Mouse (Mus musculus): Measurements from ENCODE around the gene Mrnip. TPM values are rescaled to one million over a fixed set of nuclear protein-coding genes. Genes with fewer than 3 reads are reported as not detected.
A peak's percentile ranks its signal among the peaks of the same experiment; 100 is the strongest.

The Mrnip gene
- polyA plus RNA-seq, 1 experiment from 2014 or later: 16.2 TPM

DNA sequence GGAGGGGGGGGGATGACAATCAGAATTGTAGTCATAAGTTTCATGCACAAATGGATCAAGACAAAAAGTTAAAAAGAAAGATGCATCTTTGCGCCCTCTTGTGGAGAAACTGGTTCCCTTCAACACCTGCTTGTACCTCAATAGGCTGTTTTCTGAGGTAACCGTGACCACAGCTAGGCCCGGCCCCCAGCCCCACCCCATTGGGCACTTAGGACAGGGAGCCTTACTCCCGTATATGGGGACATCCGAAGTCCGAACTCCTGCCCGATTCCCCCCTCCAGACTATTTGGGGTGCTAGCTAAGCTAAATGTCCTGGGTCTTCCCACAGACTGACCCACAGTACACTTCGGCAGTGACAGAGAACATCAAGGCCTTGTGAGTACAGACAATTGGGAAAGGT lies 57.2 kb downstream of the Mrnip start:
- no peaks in the 10 kb centered on the region for H3K9me3 ChIP-seq
- peaks cover 50% of the 10 kb centered on the region for H3K4me1 ChIP-seq
- H3K36me3 ChIP-seq: peaks cover 36% of the 10 kb centered on the region
- ATAC-seq (ENCODE audit: insufficient number of reproducible peaks, low FRiP score, low TSS enrichment, low read depth): no peak
- no peak overlapping the region for H3K27ac ChIP-seq
- H3K4me2 ChIP-seq: peak overlapping the region; percentile 52
- WGBS: 24% methylated on average over 8 of the region's 8 CpGs
- H3K4me3 ChIP-seq: peak overlapping the region; percentile 26; the same call in 1 of the 2 replicates
- H3K9ac ChIP-seq: no peak overlapping the region
- H3K27me3 ChIP-seq: peaks cover 6% of the 10 kb centered on the region; the same call in 1 of the 2 replicates

DNA sequence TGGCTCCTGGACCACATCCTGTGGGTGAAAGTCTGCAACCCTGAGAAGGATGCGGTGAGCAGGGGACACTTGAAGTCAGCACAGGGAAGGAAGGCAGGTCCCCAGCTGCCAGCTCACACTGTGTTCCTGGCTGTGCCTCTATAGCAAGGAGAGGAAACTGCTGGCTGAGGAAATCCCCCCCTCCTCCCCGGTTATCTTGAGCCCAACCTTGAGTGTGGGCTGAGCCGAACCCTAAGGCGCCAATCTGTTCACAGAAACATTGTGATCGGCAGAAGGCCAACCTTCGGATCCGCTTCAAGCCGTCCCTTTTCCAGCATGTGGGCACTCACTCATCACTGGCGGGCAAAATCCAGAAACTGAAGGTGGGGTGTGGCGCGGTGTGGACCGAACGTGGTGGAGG lies 58.8 kb downstream of the Mrnip start:
- WGBS: 94% methylated on average over 13 of the region's 13 CpGs
- peaks cover 47% of the 10 kb centered on the region for H3K4me1 ChIP-seq
- H3K27ac ChIP-seq: no peak overlapping the region
- H3K9me3 ChIP-seq: no peaks in the 10 kb centered on the region
- no peak overlapping the region for H3K9ac ChIP-seq
- peaks cover 36% of the 10 kb centered on the region for H3K36me3 ChIP-seq
- H3K27me3 ChIP-seq: peaks cover 20% of the 10 kb centered on the region
- no peak overlapping the region for H3K4me3 ChIP-seq
- ATAC-seq (ENCODE audit: insufficient number of reproducible peaks, low FRiP score, low TSS enrichment, low read depth): no peak
- H3K4me2 ChIP-seq: no peak overlapping the region

DNA sequence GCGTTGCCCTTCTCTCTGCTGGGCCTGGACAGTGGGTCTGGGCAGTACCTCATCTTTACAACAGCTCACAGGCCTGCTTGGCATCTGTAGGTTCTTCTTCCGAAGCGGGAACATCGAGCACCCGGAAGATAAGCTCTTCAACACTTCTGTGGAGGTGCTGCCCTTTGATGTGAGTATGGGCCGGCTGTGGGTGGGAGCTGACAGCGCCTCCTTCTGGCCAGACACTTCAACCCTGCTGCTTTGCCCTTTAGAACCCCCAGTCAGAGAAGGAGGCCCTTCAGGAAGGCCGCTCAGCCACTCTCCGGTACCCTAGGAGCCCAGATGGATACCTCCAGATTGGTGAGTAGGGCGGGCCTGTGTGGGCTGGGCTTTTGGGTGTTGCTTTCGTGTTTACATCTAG lies 59.7 kb downstream of the Mrnip start:
- Histone ChIP-seq H3K4me3 (no peak overlapping the region), H3K4me2 (no peak overlapping the region), H3K27me3 (peaks cover 29% of the 10 kb centered on the region), H3K9me3 (no peaks in the 10 kb centered on the region), H3K4me1 (peaks cover 37% of the 10 kb centered on the region), H3K36me3 (peaks cover 36% of the 10 kb centered on the region), H3K9ac (no peak overlapping the region), H3K27ac (no peak overlapping the region)
- WGBS: 84% methylated on average over 11 of the region's 11 CpGs
- no peak for ATAC-seq (ENCODE audit: insufficient number of reproducible peaks, low FRiP score, low TSS enrichment, low read depth)

DNA sequence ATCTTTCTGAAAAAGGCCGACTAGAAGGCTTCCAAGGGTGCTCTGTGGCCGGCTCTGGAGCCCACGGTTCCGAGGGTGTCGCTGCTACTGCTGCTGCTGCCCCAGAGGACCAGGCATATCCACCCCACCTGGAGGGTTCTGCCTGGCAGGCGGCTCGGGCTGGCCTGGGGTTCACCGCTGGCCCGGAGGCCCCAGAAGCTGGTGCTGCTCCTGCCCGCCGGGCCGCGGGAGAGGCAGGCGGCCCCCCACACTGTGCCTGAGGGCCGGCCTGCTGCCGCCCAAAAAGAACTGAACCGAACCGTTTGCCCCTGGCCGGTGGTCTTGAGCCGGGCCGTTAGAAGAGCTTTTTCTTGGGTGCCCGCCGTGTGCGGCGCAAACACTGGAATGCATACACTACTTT lies 60.4 kb downstream of the Mrnip start:
- no peak overlapping the region for H3K9ac ChIP-seq
- peaks cover 36% of the 10 kb centered on the region for H3K36me3 ChIP-seq
- ATAC-seq (ENCODE audit: insufficient number of reproducible peaks, low FRiP score, low TSS enrichment, low read depth): no peak
- H3K27me3 ChIP-seq: peaks cover 34% of the 10 kb centered on the region
- no peak overlapping the region for H3K4me2 ChIP-seq
- no peak overlapping the region for H3K27ac ChIP-seq
- 91% methylated on average over 25 of the region's 25 CpGs for WGBS
- no peaks in the 10 kb centered on the region for H3K9me3 ChIP-seq
- H3K4me3 ChIP-seq: no peak overlapping the region
- peaks cover 32% of the 10 kb centered on the region for H3K4me1 ChIP-seq

DNA sequence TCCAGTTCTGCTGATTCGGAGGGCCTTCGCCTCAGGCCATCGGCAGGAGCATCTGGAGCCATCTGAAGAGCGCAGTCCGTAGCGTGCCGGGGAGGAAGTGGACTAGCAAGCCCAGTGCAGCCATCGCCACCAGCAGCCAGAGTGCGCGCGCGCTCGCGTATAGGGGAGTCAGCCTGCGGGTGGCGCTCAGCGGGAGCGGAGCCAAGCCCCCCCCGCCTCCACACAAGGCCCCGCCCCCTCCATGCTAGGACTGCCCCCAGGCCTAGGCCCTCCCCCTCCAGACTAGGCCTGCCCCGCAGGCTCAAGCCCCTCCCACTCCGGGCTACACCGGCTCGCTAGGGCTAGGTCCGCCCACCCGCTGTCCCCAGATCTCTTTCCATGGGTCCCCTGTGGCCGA lies 62.3 kb downstream of the Mrnip start:
- ATAC-seq (ENCODE audit: insufficient number of reproducible peaks, low FRiP score, low TSS enrichment, low read depth): peak; percentile 81
- under 1% methylated on average over 17 of the region's 27 CpGs for WGBS
- no peak overlapping the region for H3K27ac ChIP-seq
- peaks cover 28% of the 10 kb centered on the region for H3K27me3 ChIP-seq
- H3K36me3 ChIP-seq: peaks cover 36% of the 10 kb centered on the region
- peaks cover 20% of the 10 kb centered on the region for H3K4me1 ChIP-seq
- peak overlapping the region; percentile 98 for H3K4me2 ChIP-seq
- H3K9ac ChIP-seq: peak overlapping the region; percentile 39
- H3K9me3 ChIP-seq: no peaks in the 10 kb centered on the region
- H3K4me3 ChIP-seq: peak overlapping the region; percentile 59

DNA sequence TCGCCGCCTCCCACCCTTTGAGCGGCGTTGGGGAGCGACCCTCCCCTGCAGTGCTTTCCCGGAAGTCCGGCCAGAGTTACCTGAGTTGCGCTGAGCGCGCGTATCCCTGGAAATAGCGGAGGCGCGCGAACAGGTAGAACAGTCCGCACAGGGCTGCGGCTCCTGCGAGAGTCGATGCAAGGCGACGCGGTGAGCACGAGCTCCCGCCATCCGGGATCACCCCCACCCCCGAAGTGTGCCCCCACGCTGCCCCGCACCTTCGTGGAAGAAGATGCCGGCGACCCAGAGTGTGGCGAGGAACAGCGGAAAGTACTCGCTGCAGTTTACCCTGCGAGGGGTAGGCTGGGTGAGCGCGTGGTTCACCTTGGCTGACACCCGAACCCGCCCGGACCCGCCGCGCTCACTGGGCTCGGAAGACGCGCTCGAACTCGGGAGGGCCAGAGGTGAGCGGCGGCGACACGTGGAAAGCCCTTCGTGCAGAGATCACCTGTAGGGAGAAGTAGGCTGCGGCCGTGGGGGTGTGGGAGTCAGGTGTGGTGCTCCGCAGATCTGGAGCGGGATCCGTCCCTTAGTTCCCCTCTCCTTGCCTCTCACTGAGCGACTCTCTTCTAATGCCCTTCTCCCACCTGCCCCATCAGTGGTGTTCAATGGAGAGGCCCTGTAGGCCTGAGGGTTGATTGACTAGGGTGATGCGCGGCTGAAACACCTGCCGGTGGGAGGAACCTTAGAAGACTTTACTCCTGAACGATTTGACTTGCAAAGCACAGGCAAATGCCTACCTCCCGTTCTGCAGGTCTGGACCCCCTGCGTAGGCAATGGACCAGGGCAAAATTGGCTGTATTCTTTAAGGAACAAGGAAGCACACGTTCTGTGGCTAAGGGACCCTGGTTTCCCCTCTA lies 62.9 kb downstream of the Mrnip start:
- Histone ChIP-seq H3K27ac (no peak overlapping the region), H3K27me3 (peaks cover 28% of the 10 kb centered on the region), H3K4me2 (peak overlapping the region; percentile 98), H3K9ac (peak overlapping the region; percentile 34), H3K4me3 (peak overlapping the region; percentile 59), H3K9me3 (no peaks in the 10 kb centered on the region), H3K36me3 (peaks cover 30% of the 10 kb centered on the region), H3K4me1 (peaks cover 20% of the 10 kb centered on the region)
- ATAC-seq (ENCODE audit: insufficient number of reproducible peaks, low FRiP score, low TSS enrichment, low read depth): peak; percentile 13; the same call in 1 of the 2 replicates
- WGBS: 2% methylated on average over 66 of the region's 66 CpGs

DNA sequence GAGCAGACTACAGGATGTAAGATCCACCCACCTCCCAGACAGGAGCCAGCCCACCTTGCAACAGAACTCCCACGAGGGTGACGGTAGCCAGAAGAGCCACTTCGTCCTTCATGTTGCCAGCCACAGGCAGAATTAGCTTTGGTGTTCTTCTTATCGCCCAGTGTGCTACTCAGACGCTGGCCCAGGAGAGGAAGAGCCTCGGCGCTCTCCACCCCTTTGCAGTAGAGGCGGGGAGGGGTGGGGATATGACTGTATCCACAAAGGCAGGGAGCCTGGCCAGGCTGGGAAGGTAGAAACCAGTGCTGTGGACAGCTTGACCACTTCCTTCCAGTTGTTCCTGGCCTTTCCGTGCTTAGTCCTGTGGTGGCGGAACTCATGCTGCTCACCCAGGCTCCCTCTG lies 64.1 kb downstream of the Mrnip start, which contains the start of gene Ltc4s:
Gene Ltc4s, minus strand, starts transcription at position 293 of the 400 bp plus-strand sequence.
- Histone ChIP-seq H3K9me3 (no peaks in the 10 kb centered on the region), H3K4me1 (peaks cover 20% of the 10 kb centered on the region), H3K4me3 (peak within 1 kb of the TSS; percentile 59), H3K4me2 (peak within 1 kb of the TSS; percentile 98), H3K27ac (no peak within 1 kb of the TSS), H3K27me3 (peaks cover 28% of the 10 kb centered on the region), H3K9ac (0 out of 2 replicates have a peak within 1 kb of the TSS, but pooled peaks have one; percentile 34), H3K36me3 (peaks cover 18% of the 10 kb centered on the region)
- ATAC-seq (ENCODE audit: insufficient number of reproducible peaks, low FRiP score, low TSS enrichment, low read depth): no peak
- WGBS: 41% methylated on average over 10 of the region's 10 CpGs

DNA sequence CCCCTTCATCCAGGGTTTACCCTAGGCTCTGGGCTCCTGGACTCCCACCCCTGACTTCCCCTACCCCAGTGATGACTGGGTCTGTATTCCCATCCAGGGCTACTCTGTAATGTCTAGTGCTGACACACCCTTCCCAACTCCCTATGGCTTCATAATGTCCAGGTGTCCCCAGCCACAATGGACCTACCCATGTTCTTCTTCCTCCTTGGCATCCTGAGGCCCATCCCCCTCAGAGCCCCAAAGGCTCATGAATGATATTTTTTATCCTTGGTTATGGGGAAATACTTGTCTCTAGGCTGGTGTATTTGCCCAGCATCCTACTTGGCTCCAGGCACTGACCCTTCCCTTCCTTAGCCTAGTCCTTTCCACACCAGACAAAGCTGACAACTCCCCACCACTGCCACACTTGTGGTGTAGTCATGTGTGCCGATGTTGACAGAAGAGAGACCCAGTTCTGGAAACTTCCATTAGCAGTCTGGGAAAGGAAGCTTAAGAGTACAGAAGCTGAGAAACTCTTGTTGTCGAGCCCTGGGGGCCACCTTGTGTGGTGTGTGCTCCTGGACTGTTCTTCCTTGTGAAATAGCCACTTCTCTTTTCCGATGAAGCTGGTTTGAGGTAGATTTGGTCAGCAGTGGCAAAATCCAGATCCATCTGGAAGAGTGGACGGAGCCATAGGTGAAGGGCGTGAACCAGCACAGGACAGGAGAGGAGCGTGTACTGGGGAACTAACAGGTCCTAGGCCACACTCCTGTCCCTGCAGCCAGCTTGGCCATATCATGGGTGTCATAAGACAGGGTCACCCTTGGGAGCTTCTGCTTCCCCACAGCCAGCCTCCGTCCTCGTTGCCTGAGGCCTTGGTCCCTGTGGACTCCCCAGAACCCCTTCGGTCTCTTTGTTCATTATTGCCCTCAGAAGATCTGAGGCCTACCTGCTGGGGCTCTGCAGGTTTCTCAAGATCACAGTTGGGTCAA lies 64.9 kb downstream of the Mrnip start:
- Histone ChIP-seq H3K9me3 (no peaks in the 10 kb centered on the region), H3K27me3 (peaks cover 28% of the 10 kb centered on the region), H3K9ac (no peak overlapping the region), H3K27ac (no peak overlapping the region), H3K4me3 (no peak overlapping the region), H3K4me2 (no peak overlapping the region), H3K36me3 (peaks cover 10% of the 10 kb centered on the region), H3K4me1 (peaks cover 20% of the 10 kb centered on the region)
- WGBS: 90% methylated on average over 9 of the region's 9 CpGs
- no peak for ATAC-seq (ENCODE audit: insufficient number of reproducible peaks, low FRiP score, low TSS enrichment, low read depth)

DNA sequence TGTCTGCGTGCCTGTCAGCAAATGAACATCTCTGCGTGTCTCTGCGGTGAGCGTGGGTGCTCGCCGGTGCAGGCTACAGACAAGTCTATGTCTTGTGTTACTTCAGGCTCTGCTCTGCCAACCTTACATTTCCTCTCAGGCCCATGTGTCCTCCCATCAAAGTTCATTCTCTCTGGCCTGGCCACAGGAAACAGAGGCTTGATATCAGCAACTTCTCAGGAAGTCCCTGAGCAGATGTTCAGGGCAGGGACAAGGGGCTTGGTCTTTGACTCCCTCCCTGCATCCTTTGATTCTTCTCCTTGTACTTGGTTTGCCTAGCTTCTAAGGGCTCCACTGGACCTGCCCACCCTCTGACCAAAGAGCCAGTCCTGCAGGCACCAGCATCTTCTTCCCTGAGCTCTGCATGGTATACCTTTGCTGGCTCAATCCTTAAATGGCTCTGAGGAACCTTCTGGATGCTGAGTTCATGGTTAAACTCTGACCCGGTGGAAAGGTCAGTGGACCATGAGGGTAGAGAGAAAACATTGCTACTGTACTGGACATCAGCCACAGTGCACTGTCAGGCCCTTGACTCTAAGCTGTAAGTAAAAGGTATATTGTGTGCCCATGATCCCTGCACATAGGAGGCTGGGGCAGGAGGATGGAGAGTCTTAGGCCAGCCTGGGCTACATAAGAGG lies 66.1 kb downstream of the Mrnip start:
- Histone ChIP-seq H3K4me1 (peaks cover 20% of the 10 kb centered on the region), H3K27ac (no peak overlapping the region), H3K4me3 (no peak overlapping the region), H3K36me3 (no peaks in the 10 kb centered on the region), H3K27me3 (peaks cover 28% of the 10 kb centered on the region), H3K4me2 (no peak overlapping the region), H3K9ac (no peak overlapping the region), H3K9me3 (no peaks in the 10 kb centered on the region)
- WGBS: 87% methylated on average over 7 of the region's 7 CpGs
- no peak for ATAC-seq (ENCODE audit: insufficient number of reproducible peaks, low FRiP score, low TSS enrichment, low read depth)

DNA sequence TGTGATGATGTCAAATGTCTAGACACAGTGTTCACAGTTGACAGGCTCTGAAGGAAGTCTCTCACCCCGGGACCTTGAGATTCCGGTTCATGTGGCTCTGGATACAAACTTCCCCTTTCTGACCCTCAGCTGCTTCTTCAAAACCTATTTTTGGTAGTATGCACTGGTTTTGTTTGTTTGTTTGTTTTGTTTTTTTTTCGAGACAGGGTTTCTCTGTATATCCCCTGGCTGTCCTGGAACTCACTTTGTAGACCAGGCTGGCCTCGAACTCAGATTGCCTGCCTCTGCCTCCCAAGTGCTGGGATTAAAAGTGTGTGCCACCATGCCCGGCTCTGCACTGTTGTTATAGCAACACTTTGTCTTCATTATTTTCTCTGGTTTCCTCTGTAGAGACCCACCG lies 69.7 kb downstream of the Mrnip start:
- H3K4me1 ChIP-seq: no peaks in the 10 kb centered on the region
- no peaks in the 10 kb centered on the region for H3K9me3 ChIP-seq
- H3K36me3 ChIP-seq: no peaks in the 10 kb centered on the region
- no peak overlapping the region for H3K4me2 ChIP-seq
- no peak overlapping the region for H3K4me3 ChIP-seq
- 77% methylated on average over 6 of the region's 6 CpGs for WGBS
- no peak overlapping the region for H3K9ac ChIP-seq
- H3K27ac ChIP-seq: no peak overlapping the region
- no peak for ATAC-seq (ENCODE audit: insufficient number of reproducible peaks, low FRiP score, low TSS enrichment, low read depth)
- peaks cover 5% of the 10 kb centered on the region for H3K27me3 ChIP-seq

DNA sequence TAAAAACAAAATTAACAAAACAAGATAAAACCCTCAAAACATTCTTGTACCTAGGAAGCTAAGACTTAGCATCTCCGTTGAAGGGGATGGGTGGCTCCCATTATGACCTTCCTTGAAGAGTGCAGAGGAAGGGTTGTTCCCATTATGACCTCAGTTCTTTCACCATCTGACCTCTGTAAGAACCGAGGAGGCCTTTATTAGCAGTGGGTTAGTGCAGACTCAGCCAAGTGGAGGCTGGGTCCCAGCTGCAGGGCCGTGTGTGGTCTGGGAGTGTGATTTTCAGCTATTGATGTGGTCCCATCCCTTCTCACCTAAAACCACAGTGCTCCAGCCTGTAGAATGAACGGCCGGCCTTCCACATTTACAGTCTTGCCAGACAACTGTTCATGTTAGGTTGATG lies 71.0 kb downstream of the Mrnip start:
- no peak overlapping the region for H3K4me2 ChIP-seq
- WGBS: 69% methylated on average over 5 of the region's 5 CpGs
- no peaks in the 10 kb centered on the region for H3K27me3 ChIP-seq
- ATAC-seq (ENCODE audit: insufficient number of reproducible peaks, low FRiP score, low TSS enrichment, low read depth): no peak
- no peaks in the 10 kb centered on the region for H3K4me1 ChIP-seq
- no peak overlapping the region for H3K9ac ChIP-seq
- H3K27ac ChIP-seq: no peak overlapping the region
- H3K36me3 ChIP-seq: no peaks in the 10 kb centered on the region
- H3K4me3 ChIP-seq: no peak overlapping the region
- H3K9me3 ChIP-seq: no peaks in the 10 kb centered on the region
